Comparison of ENCODE assay signal across 28 mouse cellular contexts in the genomic region with DNA sequence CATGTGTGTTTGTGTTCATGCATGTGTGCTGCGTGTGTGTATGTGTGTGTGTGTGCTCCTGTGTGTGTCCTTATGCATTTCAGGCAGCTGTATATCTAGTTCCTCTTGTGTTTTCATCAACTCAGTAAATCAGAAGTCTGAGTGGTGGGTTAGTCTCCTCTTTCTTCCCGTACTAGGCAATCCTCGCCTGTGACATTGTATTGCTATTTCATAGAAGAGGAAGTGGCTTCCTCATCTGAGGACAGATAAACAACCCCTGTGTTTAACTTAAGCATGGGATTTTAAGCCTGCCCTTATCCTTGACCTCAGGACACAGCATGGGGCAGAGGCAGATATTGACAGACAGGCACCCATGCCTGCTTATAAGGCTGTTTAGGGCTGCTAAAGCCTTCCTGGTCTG. TPM values are rescaled to one million over a fixed set of nuclear protein-coding genes. Genes with fewer than 3 reads are reported as not detected.
DNase-seq lines count a peak whose midpoint lies in the region; ATAC-seq and TF ChIP-seq lines count a peak whose summit lies in the region.
"Had no signal": no experiment of that assay in that cellular context is flagged by ENCODE, and none has a peak within 500 bp of the region (broad histone marks: within the 10 kb centered on the region; RNA-seq: fewer than 3 reads in every experiment).

No protein-coding gene starts in this region.

- H3K9me3 ChIP-seq in liver, embryonic 12.5 days (replicated peaks): no peaks in the 10 kb centered on the region
- no peaks in the 10 kb centered on the region for H3K9me3 ChIP-seq in liver, embryonic 11.5 days (ENCODE audit: control insufficient read depth, low read length)
- no peaks in the 10 kb centered on the region for H3K9me3 ChIP-seq in midbrain, embryonic 14.5 days (ENCODE audit: control insufficient read depth, low read length)
- H3K9me3 ChIP-seq in midbrain, postnatal 0 days (ENCODE audit: low read length): no peaks in the 10 kb centered on the region
- no peaks in the 10 kb centered on the region for H3K9me3 ChIP-seq in liver, embryonic 15.5 days (replicated peaks)
- H3K9me3 ChIP-seq in intestine, embryonic 16.5 days (ENCODE audit: control insufficient read depth, low read length): no peaks in the 10 kb centered on the region
- H3K9me3 ChIP-seq: embryonic facial prominence, embryonic 10.5 days; forebrain, embryonic 10.5 days; heart, embryonic 12.5 days; hindbrain, embryonic 12.5 days had no signal

- H3K4me2 ChIP-seq in liver, embryonic 12.5 days: no peak overlapping the region
- no peak overlapping the region for H3K4me2 ChIP-seq in liver, embryonic 11.5 days
- no peak overlapping the region for H3K4me2 ChIP-seq in midbrain, embryonic 14.5 days (ENCODE audit: low read length)
- H3K4me2 ChIP-seq in midbrain, postnatal 0 days (ENCODE audit: low read depth, low read length, poor library complexity, severe bottlenecking): no peak overlapping the region
- no peak overlapping the region for H3K4me2 ChIP-seq in liver, embryonic 15.5 days
- no peak overlapping the region for H3K4me2 ChIP-seq in intestine, embryonic 16.5 days (ENCODE audit: low read depth, low read length)
- H3K4me2 ChIP-seq: heart, embryonic 12.5 days; hindbrain, embryonic 12.5 days had no signal

- WGBS in liver, embryonic 12.5 days (ENCODE audit: insufficient replicate concordance): 54% methylated on average over 3 of the region's 3 CpGs
- WGBS in liver, embryonic 11.5 days: 55% methylated on average over 3 of the region's 3 CpGs
- 99% methylated on average over 3 of the region's 3 CpGs for WGBS in midbrain, embryonic 14.5 days
- WGBS in midbrain, postnatal 0 days: 95% methylated on average over 3 of the region's 3 CpGs
- 48% methylated on average over 3 of the region's 3 CpGs for WGBS in liver, embryonic 15.5 days (ENCODE audit: insufficient replicate concordance)
- 64% methylated on average over 3 of the region's 3 CpGs for WGBS in intestine, embryonic 16.5 days

- no peak for ATAC-seq in liver, embryonic 12.5 days
- no peak for ATAC-seq in liver, embryonic 11.5 days (replicated peaks; ENCODE audit: low FRiP score)
- ATAC-seq in midbrain, embryonic 14.5 days (ENCODE audit: low FRiP score, low TSS enrichment): no peak
- no peak for ATAC-seq in midbrain, postnatal 0 days (ENCODE audit: low FRiP score)
- ATAC-seq in liver, embryonic 15.5 days (ENCODE audit: insufficient read depth): no peak
- no peak for ATAC-seq in intestine, embryonic 16.5 days
- ATAC-seq: activated CD4-positive, CD25-positive, alpha-beta regulatory T cell, adult 4 months; CD4-positive, CD25-positive, alpha-beta regulatory T cell, adult 4 months; forebrain, embryonic 14.5 days; hindbrain, postnatal 0 days; Patski had no signal

- H3K27ac ChIP-seq in liver, embryonic 12.5 days: peak overlapping the region; percentile 59
- no peak overlapping the region for H3K27ac ChIP-seq in liver, embryonic 11.5 days (ENCODE audit: low read depth, low read length)
- H3K27ac ChIP-seq in midbrain, embryonic 14.5 days (replicated peaks; ENCODE audit: low read depth, low read length): 0 out of 2 replicates have a peak overlapping the region, but pooled peaks have one; percentile 9
- no peak overlapping the region for H3K27ac ChIP-seq in midbrain, postnatal 0 days (ENCODE audit: low read depth, low read length)
- H3K27ac ChIP-seq in liver, embryonic 15.5 days (replicated peaks): peak overlapping the region; percentile 39
- no peak overlapping the region for H3K27ac ChIP-seq in intestine, embryonic 16.5 days (ENCODE audit: low read length)
- H3K27ac ChIP-seq: embryonic facial prominence, embryonic 10.5 days; forebrain, embryonic 10.5 days; gastrocnemius, adult 2 months; hindbrain, embryonic 12.5 days; hindbrain, postnatal 0 days had no signal

- H3K9ac ChIP-seq in liver, embryonic 12.5 days: no peak overlapping the region
- H3K9ac ChIP-seq in liver, embryonic 11.5 days (ENCODE audit: low read depth, low read length): no peak overlapping the region
- no peak overlapping the region for H3K9ac ChIP-seq in midbrain, embryonic 14.5 days (replicated peaks; ENCODE audit: low read length)
- H3K9ac ChIP-seq in midbrain, postnatal 0 days (replicated peaks; ENCODE audit: low read length, poor library complexity, severe bottlenecking): no peak overlapping the region
- H3K9ac ChIP-seq in liver, embryonic 15.5 days: no peak overlapping the region
- H3K9ac ChIP-seq in intestine, embryonic 16.5 days (ENCODE audit: low read depth, low read length): no peak overlapping the region
- H3K9ac ChIP-seq: heart, embryonic 12.5 days; hindbrain, embryonic 12.5 days had no signal

- intact Hi-C loops in heart, postnatal 10 days (cut with DNase I): no loop called here

- no peak for DNase-seq in liver, embryonic 11.5 days (ENCODE audit: low spot score)
- DNase-seq in midbrain, embryonic 14.5 days: no peak
- no peak for DNase-seq in midbrain, postnatal 0 days (ENCODE audit: low spot score)
- no peak for DNase-seq in heart, postnatal 10 days
- DNase-seq: adrenal gland, adult 2 months; adrenal gland, postnatal 25 days; B cell, adult 2 months; cerebellum, adult 2 months; gastrocnemius, adult 2 months; gastrocnemius, postnatal 25 days; heart, postnatal 36 days had no signal

- peaks cover 73% of the 10 kb centered on the region for H3K4me1 ChIP-seq in liver, embryonic 12.5 days
- H3K4me1 ChIP-seq in liver, embryonic 11.5 days (replicated peaks; ENCODE audit: control insufficient read depth, insufficient read depth, low read length): peaks cover 44% of the 10 kb centered on the region
- H3K4me1 ChIP-seq in midbrain, embryonic 14.5 days (ENCODE audit: control insufficient read depth, insufficient read depth, low read length): peaks cover 31% of the 10 kb centered on the region
- no peaks in the 10 kb centered on the region for H3K4me1 ChIP-seq in midbrain, postnatal 0 days (ENCODE audit: insufficient read depth, low read length)
- peaks cover 66% of the 10 kb centered on the region for H3K4me1 ChIP-seq in liver, embryonic 15.5 days (replicated peaks)
- no peaks in the 10 kb centered on the region for H3K4me1 ChIP-seq in intestine, embryonic 16.5 days (ENCODE audit: control insufficient read depth, insufficient read depth, low read length)
- H3K4me1 ChIP-seq: heart, embryonic 12.5 days had no signal

- no peak for TF ChIP-seq CTCF in midbrain, postnatal 0 days (IDR thresholded peaks at IDR 0.05)

- 0 out of 2 replicates have a peak, but pooled peaks cover 7% of the 10 kb centered on the region for H3K27me3 ChIP-seq in liver, embryonic 12.5 days (replicated peaks)
- no peaks in the 10 kb centered on the region for H3K27me3 ChIP-seq in liver, embryonic 11.5 days (replicated peaks; ENCODE audit: control insufficient read depth, insufficient read depth, low read length)
- no peaks in the 10 kb centered on the region for H3K27me3 ChIP-seq in midbrain, embryonic 14.5 days (ENCODE audit: control insufficient read depth, insufficient read depth, low read length)
- no peaks in the 10 kb centered on the region for H3K27me3 ChIP-seq in midbrain, postnatal 0 days (ENCODE audit: insufficient read depth, low read length)
- H3K27me3 ChIP-seq in liver, embryonic 15.5 days: no peaks in the 10 kb centered on the region
- no peaks in the 10 kb centered on the region for H3K27me3 ChIP-seq in intestine, embryonic 16.5 days (replicated peaks; ENCODE audit: control insufficient read depth, insufficient read depth, low read length)
- H3K27me3 ChIP-seq: heart, embryonic 12.5 days; hindbrain, embryonic 12.5 days; Patski had no signal

- no peak overlapping the region for H3K4me3 ChIP-seq in liver, embryonic 12.5 days
- H3K4me3 ChIP-seq in liver, embryonic 11.5 days (ENCODE audit: low read depth, low read length): no peak overlapping the region
- H3K4me3 ChIP-seq in midbrain, embryonic 14.5 days (replicated peaks; ENCODE audit: low read depth, low read length): no peak overlapping the region
- no peak overlapping the region for H3K4me3 ChIP-seq in midbrain, postnatal 0 days (ENCODE audit: low read depth, low read length)
- H3K4me3 ChIP-seq in liver, embryonic 15.5 days (replicated peaks): no peak overlapping the region
- H3K4me3 ChIP-seq in intestine, embryonic 16.5 days (ENCODE audit: low read length): no peak overlapping the region
- H3K4me3 ChIP-seq: embryonic facial prominence, embryonic 10.5 days; forebrain, embryonic 10.5 days; gastrocnemius, adult 2 months; heart, embryonic 12.5 days; hindbrain, embryonic 12.5 days had no signal

- H3K36me3 ChIP-seq in liver, embryonic 12.5 days: no peaks in the 10 kb centered on the region
- no peaks in the 10 kb centered on the region for H3K36me3 ChIP-seq in liver, embryonic 11.5 days (ENCODE audit: control insufficient read depth, insufficient read depth, low read length)
- H3K36me3 ChIP-seq in midbrain, embryonic 14.5 days (ENCODE audit: control insufficient read depth, insufficient read depth, low read length): no peaks in the 10 kb centered on the region
- H3K36me3 ChIP-seq in midbrain, postnatal 0 days (ENCODE audit: insufficient read depth, low read length): no peaks in the 10 kb centered on the region
- H3K36me3 ChIP-seq in liver, embryonic 15.5 days (replicated peaks): no peaks in the 10 kb centered on the region
- no peaks in the 10 kb centered on the region for H3K36me3 ChIP-seq in intestine, embryonic 16.5 days (ENCODE audit: control insufficient read depth, insufficient read depth, low read length)
- H3K36me3 ChIP-seq: embryonic facial prominence, embryonic 10.5 days; forebrain, embryonic 10.5 days; G1E; heart, embryonic 12.5 days; hindbrain, embryonic 12.5 days had no signal

RNA-seq across cellular contexts. Expression of gene Add2, which starts 45.4 kb away (rescaled TPM):
- polyA plus RNA-seq in liver, embryonic 12.5 days (2016; fragmentation: Nextera tagmentation; extraction: Ambion mirVana): 96.9 and 97.2 TPM in 2 replicates
- polyA plus RNA-seq in liver, embryonic 11.5 days (2014; fragmentation: Nextera tagmentation; extraction: Ambion mirVana): 66.5 and 73.2 TPM in 2 replicates
- polyA plus RNA-seq in midbrain, embryonic 14.5 days (2014; fragmentation: Nextera tagmentation; extraction: Ambion mirVana): 117 and 136 TPM in 2 replicates
- total RNA-seq in midbrain, postnatal 0 days (2014; rRNA removed): 159 and 196 TPM in 2 replicates
- polyA plus RNA-seq in midbrain, postnatal 0 days (2015; fragmentation: Nextera tagmentation; extraction: Ambion mirVana): 118 and 124 TPM in 2 replicates
- polyA plus RNA-seq in liver, embryonic 15.5 days (2015; fragmentation: Nextera tagmentation; extraction: Ambion mirVana): 89.4 and 102 TPM in 2 replicates
- polyA plus RNA-seq in intestine, embryonic 16.5 days (2015; fragmentation: Nextera tagmentation; extraction: Ambion mirVana): 5.5 and 8.0 TPM in 2 replicates
- total RNA-seq in heart, postnatal 10 days (2021): 1 to 10 TPM; 1.4 to 1.9 TPM
- polyA plus RNA-seq: activated CD4-positive, CD25-positive, alpha-beta regulatory T cell, adult 4 months; CD4-positive, CD25-positive, alpha-beta regulatory T cell, adult 4 months had no signal

RNA-seq across cellular contexts. Expression of gene Figla, which starts 57.9 kb away (rescaled TPM):
- polyA plus RNA-seq in liver, embryonic 12.5 days (2016; fragmentation: Nextera tagmentation; extraction: Ambion mirVana): not detected in 2 replicates
- not detected in 2 replicates for polyA plus RNA-seq in liver, embryonic 11.5 days (2014; fragmentation: Nextera tagmentation; extraction: Ambion mirVana)
- polyA plus RNA-seq in midbrain, embryonic 14.5 days (2014; fragmentation: Nextera tagmentation; extraction: Ambion mirVana): not detected in 2 replicates
- total RNA-seq in midbrain, postnatal 0 days (2014; rRNA removed): not detected in 2 replicates
- not detected in 2 replicates for polyA plus RNA-seq in midbrain, postnatal 0 days (2015; fragmentation: Nextera tagmentation; extraction: Ambion mirVana)
- polyA plus RNA-seq in liver, embryonic 15.5 days (2015; fragmentation: Nextera tagmentation; extraction: Ambion mirVana): not detected in 2 replicates
- not detected in 2 replicates for polyA plus RNA-seq in intestine, embryonic 16.5 days (2015; fragmentation: Nextera tagmentation; extraction: Ambion mirVana)
- total RNA-seq in heart, postnatal 10 days (2021): not detected
- total RNA-seq: adrenal gland, adult 2 months; adrenal gland, postnatal 25 days; G1E; gastrocnemius, adult 2 months; gastrocnemius, postnatal 25 days; granulocyte monocyte progenitor cell, adult 5-6 weeks; heart, adult 8-10 months; heart, postnatal 36 days; hindbrain, postnatal 0 days had no signal
- polyA plus RNA-seq: activated CD4-positive, CD25-positive, alpha-beta regulatory T cell, adult 4 months; adrenal gland, adult 2 months; CD4-positive, CD25-positive, alpha-beta regulatory T cell, adult 4 months; cerebellum, adult 2 months; embryonic facial prominence, embryonic 10.5 days; embryonic facial prominence, embryonic 14.5 days; forebrain, embryonic 10.5 days; forebrain, embryonic 14.5 days; G1E; heart, embryonic 12.5 days; heart, embryonic 16.5 days; hindbrain, embryonic 12.5 days; hindbrain, postnatal 0 days; Patski had no signal

Comparison
In these comparisons a context has a peak if more than half of its experiments do, and no peak if none do; other contexts are left out.
1. H3K27ac ChIP-seq: peak in liver, embryonic 12.5 days (single experiment), midbrain, embryonic 14.5 days (single experiment) and liver, embryonic 15.5 days (single experiment); none in liver, embryonic 11.5 days (single experiment), midbrain, postnatal 0 days (single experiment) and intestine, embryonic 16.5 days (single experiment).